Mouse (Mus musculus) forebrain, postnatal 0 days (tissue): ENCODE measurements around the gene Fam219a. TPM values are rescaled to one million over a fixed set of nuclear protein-coding genes. Genes with fewer than 3 reads are reported as not detected.

ENCODE experiments used
- ATAC-seq: fragments of 200-750 bp; cut with Nextera tagmentation; 2 replicates; pipeline ENCODE4 v1.8.0; 2017; ENCODE audit warnings: mild to moderate bottlenecking, moderate library complexity
- DNase-seq: peaks from one replicate; pipeline ENCODE4 v3.0.0-alpha.2; 2015
- H3K27ac ChIP-seq: fragments of 300-500 bp; sonication (generic); 2 replicates; pipeline ENCODE4 v1.5.1; 2014; ENCODE audit warnings: low read depth, mild to moderate bottlenecking, antibody characterized with exemption, low read length, moderate library complexity, mixed read lengths
- H3K27me3 ChIP-seq: fragments of 300-500 bp; sonication (generic); 2 replicates; pipeline ENCODE4 v1.6.1; 2014; ENCODE audit warnings: mild to moderate bottlenecking, low read length, mixed read lengths; ENCODE audit not compliant: insufficient read depth
- H3K36me3 ChIP-seq: fragments of 300-500 bp; sonication (generic); 2 replicates; pipeline ENCODE4 v1.6.1; 2014; ENCODE audit warnings: mild to moderate bottlenecking, moderate library complexity; ENCODE audit not compliant: insufficient read depth
- H3K4me1 ChIP-seq: fragments of 300-500 bp; sonication (generic); 2 replicates; pipeline ENCODE4 v1.6.1; 2014; ENCODE audit warnings: antibody characterized with exemption; ENCODE audit not compliant: insufficient read depth
- H3K4me2 ChIP-seq: fragments of 300-500 bp; sonication (generic); 2 replicates; pipeline ENCODE4 v1.6.1; 2014; ENCODE audit warnings: low read depth, mild to moderate bottlenecking, moderate library complexity
- H3K4me3 ChIP-seq: fragments of 300-500 bp; sonication (generic); 2 replicates; pipeline ENCODE4 v1.5.1; 2014; ENCODE audit warnings: low read depth, low read length, mixed read lengths
- H3K9ac ChIP-seq: fragments of 300-500 bp; sonication (generic); 2 replicates; pipeline ENCODE4 v1.6.1; 2014; ENCODE audit warnings: mild to moderate bottlenecking
- H3K9me3 ChIP-seq: fragments of 300-500 bp; sonication (generic); 2 replicates; pipeline ENCODE4 v1.6.1; 2016; ENCODE audit warnings: low read length
- CTCF ChIP-seq: sonication (generic); IDR thresholded peaks from 2 replicates; pipeline ENCODE4 v1.5.1; 2016; ENCODE audit warnings: antibody characterized with exemption, control low read depth, low read depth
- WGBS: fragments of 180-500 bp; shearing (Covaris S2); extraction: QIAGEN DNeasy Blood & Tissue Kit; methylation state at CpG from one replicate; pipeline ENCODE4 v1.1.7; 2014; 5-methylcytosine and 5-hydroxymethylcytosine counted together
- polyA plus RNA-seq: library from polyadenylated mRNA; unstranded; fragments of >200 nt; fragmentation: Nextera tagmentation; extraction: Ambion mirVana; gene quantifications from 2 replicates; pipeline ENCODE4 v1.2.1, GENCODE M21; 2015
- total RNA-seq: library from RNA; depleted of rRNA; stranded (reverse); fragments of >200 nt; gene quantifications from 2 replicates; pipeline ENCODE4 v1.2.3, GENCODE M21; 2014

Gene Fam219a
- total and polyA plus RNA-seq, 2 experiments from 2014 or later: 18.6 to 95.8 TPM

- no peak overlapping the region for H3K4me3 ChIP-seq
- 60% methylated on average over 8 of the region's 8 CpGs for whole genome bisulfite sequencing
- DNase-seq: no peak
These were observed 69.7 kb downstream of the Fam219a start for GRCm38 (mm10) chr4:41499619-41500018.

GRCm38 (mm10) chr4:41498921-41499391 lies 70.4 kb downstream of the Fam219a start:
- Histone ChIP-seq H3K9me3 (no peaks in the 10 kb centered on the region), H3K4me1 (0 out of 2 replicates have a peak, but pooled peaks cover 9% of the 10 kb centered on the region), H3K36me3 (no peaks in the 10 kb centered on the region), H3K4me2 (peak overlapping the region; percentile 46), H3K4me3 (peak overlapping the region; percentile 32), H3K9ac (0 out of 2 replicates have a peak overlapping the region, but pooled peaks have one; percentile 22), H3K27me3 (peaks cover 32% of the 10 kb centered on the region), H3K27ac (no peak overlapping the region)
- no peak for TF ChIP-seq CTCF
- 25% methylated on average over 43 of the region's 43 CpGs for WGBS
- peak; percentile 58 for DNase-seq
- no peak for ATAC-seq

More at GRCm38 (mm10) chr4:41499619-41500018, 69.7 kb downstream of the Fam219a start:
- Histone ChIP-seq H3K4me2 (no peak overlapping the region), H3K9me3 (no peaks in the 10 kb centered on the region), H3K4me1 (0 out of 2 replicates have a peak, but pooled peaks cover 9% of the 10 kb centered on the region), H3K9ac (no peak overlapping the region), H3K36me3 (no peaks in the 10 kb centered on the region), H3K27ac (no peak overlapping the region), H3K27me3 (peaks cover 32% of the 10 kb centered on the region)
- TF ChIP-seq CTCF: no peak
- no peak for ATAC-seq

- 0 out of 2 replicates have a peak, but pooled peaks cover 9% of the 10 kb centered on the region for H3K4me1 ChIP-seq
- H3K4me2 ChIP-seq: peak overlapping the region; percentile 46
- H3K27ac ChIP-seq: no peak overlapping the region
- H3K4me3 ChIP-seq: peak overlapping the region; percentile 32
- no peaks in the 10 kb centered on the region for H3K9me3 ChIP-seq
- TF ChIP-seq CTCF: no peak
- ATAC-seq (no peak), DNase-seq (no peak)
- H3K27me3 ChIP-seq: peaks cover 32% of the 10 kb centered on the region
- H3K9ac ChIP-seq: peak overlapping the region; percentile 41; the same call in 1 of the 2 replicates
- H3K36me3 ChIP-seq: no peaks in the 10 kb centered on the region
- 18% methylated on average over 72 of the region's 72 CpGs for WGBS
These were observed 71.1 kb downstream of the Fam219a start for GRCm38 (mm10) chr4:41497995-41498845.

GRCm38 (mm10) chr4:41497579-41497978 lies 71.8 kb downstream of the Fam219a start:
- H3K4me3 ChIP-seq: peak overlapping the region; percentile 32
- peaks cover 32% of the 10 kb centered on the region for H3K27me3 ChIP-seq
- DNase-seq (peak; percentile 61), ATAC-seq (peak; percentile 47)
- H3K27ac ChIP-seq: no peak overlapping the region
- peak overlapping the region; percentile 41; the same call in 1 of the 2 replicates for H3K9ac ChIP-seq
- no peaks in the 10 kb centered on the region for H3K9me3 ChIP-seq
- no peaks in the 10 kb centered on the region for H3K36me3 ChIP-seq
- WGBS: 7% methylated on average over 34 of the region's 34 CpGs
- peak; percentile 75 for TF ChIP-seq CTCF
- 0 out of 2 replicates have a peak, but pooled peaks cover 6% of the 10 kb centered on the region for H3K4me1 ChIP-seq
- H3K4me2 ChIP-seq: peak overlapping the region; percentile 46

GRCm38 (mm10) chr4:41497046-41497445 lies 72.3 kb downstream of the Fam219a start:
- Histone ChIP-seq H3K4me1 (0 out of 2 replicates have a peak, but pooled peaks cover 2% of the 10 kb centered on the region), H3K27ac (no peak overlapping the region), H3K4me2 (peak overlapping the region; percentile 46; the same call in 1 of the 2 replicates), H3K4me3 (no peak overlapping the region; the same call in 1 of the 2 replicates), H3K9ac (no peak overlapping the region), H3K36me3 (no peaks in the 10 kb centered on the region), H3K9me3 (no peaks in the 10 kb centered on the region), H3K27me3 (peaks cover 32% of the 10 kb centered on the region)
- WGBS: 68% methylated on average over 5 of the region's 5 CpGs
- ATAC-seq (no peak), DNase-seq (no peak)
- TF ChIP-seq CTCF: no peak

GRCm38 (mm10) chr4:41495850-41496249 lies 73.5 kb downstream of the Fam219a start:
- H3K27ac ChIP-seq: no peak overlapping the region
- WGBS: 27% methylated on average over 11 of the region's 11 CpGs
- no peak overlapping the region for H3K9ac ChIP-seq
- 0 out of 2 replicates have a peak, but pooled peaks cover 2% of the 10 kb centered on the region for H3K4me1 ChIP-seq
- DNase-seq: peak; percentile 85
- H3K9me3 ChIP-seq: no peaks in the 10 kb centered on the region
- ATAC-seq: peak; percentile 86
- H3K4me2 ChIP-seq: no peak overlapping the region
- H3K27me3 ChIP-seq: peaks cover 29% of the 10 kb centered on the region
- no peaks in the 10 kb centered on the region for H3K36me3 ChIP-seq
- no peak for TF ChIP-seq CTCF
- H3K4me3 ChIP-seq: no peak overlapping the region

- no peak overlapping the region for H3K9ac ChIP-seq
- TF ChIP-seq CTCF: no peak
- WGBS: 74% methylated on average over 4 of the region's 4 CpGs
- no peaks in the 10 kb centered on the region for H3K9me3 ChIP-seq
- peaks cover 22% of the 10 kb centered on the region for H3K27me3 ChIP-seq
- H3K36me3 ChIP-seq: no peaks in the 10 kb centered on the region
- DNase-seq (no peak), ATAC-seq (no peak)
- no peak overlapping the region for H3K4me3 ChIP-seq
- no peak overlapping the region; the same call in 1 of the 2 replicates for H3K27ac ChIP-seq
- no peak overlapping the region for H3K4me2 ChIP-seq
- H3K4me1 ChIP-seq: 0 out of 2 replicates have a peak, but pooled peaks cover 2% of the 10 kb centered on the region
These were observed 74.3 kb downstream of the Fam219a start for GRCm38 (mm10) chr4:41495076-41495475.
